Mouse (Mus musculus): Measurements from ENCODE around the gene Snapc3. TPM values are rescaled to one million over a fixed set of nuclear protein-coding genes. Genes with fewer than 3 reads are reported as not detected.
A peak's percentile ranks its signal among the peaks of the same experiment; 100 is the strongest.

The Snapc3 gene
- polyA plus RNA-seq, 1 experiment from 2014 or later: 27.3 TPM

- Histone ChIP-seq H3K9me3 (replicated peaks; ENCODE audit: low read length) (peaks cover 9% of the 10 kb centered on the region), H3K4me1 (replicated peaks; ENCODE audit: insufficient read depth, low read length) (no peaks in the 10 kb centered on the region), H3K27me3 (ENCODE audit: insufficient read depth, low read length) (no peaks in the 10 kb centered on the region), H3K9ac (ENCODE audit: low read depth, low read length) (no peak overlapping the region), H3K4me2 (ENCODE audit: low read length) (no peak overlapping the region), H3K36me3 (ENCODE audit: insufficient read depth, low read length) (no peaks in the 10 kb centered on the region), H3K27ac (no peak overlapping the region), H3K4me3 (replicated peaks; ENCODE audit: low read depth, low read length) (no peak overlapping the region)
- no peak for TF ChIP-seq CTCF (IDR thresholded peaks at IDR 0.05; ENCODE audit: low read depth)
- DNase-seq (ENCODE audit: low spot score) (no peak), ATAC-seq (replicated peaks; ENCODE audit: low FRiP score, low read depth) (no peak)
- 58% methylated on average over 3 of the region's 3 CpGs for WGBS
Measured at GRCm38 (mm10) chr4:83412060-83412459, 5.5 kb upstream of the Snapc3 start.

- no peak overlapping the region for H3K4me3 ChIP-seq (replicated peaks; ENCODE audit: low read depth, low read length)
- H3K9ac ChIP-seq (ENCODE audit: low read depth, low read length): no peak overlapping the region
- WGBS: 79% methylated on average over 5 of the region's 5 CpGs
- H3K9me3 ChIP-seq (replicated peaks; ENCODE audit: low read length): no peaks in the 10 kb centered on the region
- H3K27me3 ChIP-seq (ENCODE audit: insufficient read depth, low read length): no peaks in the 10 kb centered on the region
- H3K4me2 ChIP-seq (ENCODE audit: low read length): no peak overlapping the region
- no peaks in the 10 kb centered on the region for H3K36me3 ChIP-seq (ENCODE audit: insufficient read depth, low read length)
- ATAC-seq (replicated peaks; ENCODE audit: low FRiP score, low read depth) (no peak), DNase-seq (ENCODE audit: low spot score) (no peak)
- H3K27ac ChIP-seq: no peak overlapping the region
- no peak for TF ChIP-seq CTCF (IDR thresholded peaks at IDR 0.05; ENCODE audit: low read depth)
- peaks cover 6% of the 10 kb centered on the region; the same call in 1 of the 2 replicates for H3K4me1 ChIP-seq (replicated peaks; ENCODE audit: insufficient read depth, low read length)
Measured at GRCm38 (mm10) chr4:83414241-83414824, 3.2 kb upstream of the Snapc3 start.

- no peaks in the 10 kb centered on the region for H3K9me3 ChIP-seq (replicated peaks; ENCODE audit: low read length)
- peak overlapping the region; percentile 65 for H3K4me2 ChIP-seq (ENCODE audit: low read length)
- no peaks in the 10 kb centered on the region for H3K36me3 ChIP-seq (ENCODE audit: insufficient read depth, low read length)
- no peaks in the 10 kb centered on the region for H3K27me3 ChIP-seq (ENCODE audit: insufficient read depth, low read length)
- no peak for TF ChIP-seq CTCF (IDR thresholded peaks at IDR 0.05; ENCODE audit: low read depth)
- peak overlapping the region; percentile 92 for H3K9ac ChIP-seq (ENCODE audit: low read depth, low read length)
- DNase-seq (ENCODE audit: low spot score): no peak
- peaks cover 6% of the 10 kb centered on the region; the same call in 1 of the 2 replicates for H3K4me1 ChIP-seq (replicated peaks; ENCODE audit: insufficient read depth, low read length)
- under 1% methylated on average over 25 of the region's 30 CpGs for WGBS
- peak overlapping the region; percentile 77 for H3K27ac ChIP-seq
- ATAC-seq (replicated peaks; ENCODE audit: low FRiP score, low read depth): peak; percentile 53
- H3K4me3 ChIP-seq (replicated peaks; ENCODE audit: low read depth, low read length): peak overlapping the region; percentile 93
Measured at GRCm38 (mm10) chr4:83417820-83418186, 279 bp downstream of the Snapc3 start.

- no peak for TF ChIP-seq CTCF (IDR thresholded peaks at IDR 0.05; ENCODE audit: low read depth)
- ATAC-seq (replicated peaks; ENCODE audit: low FRiP score, low read depth): no peak
Measured at GRCm38 (mm10) chr4:83418781-83419180, 1.3 kb downstream of the Snapc3 start.

GRCm38 (mm10) chr4:83423641-83424040 lies 6.1 kb downstream of the Snapc3 start:
- Histone ChIP-seq H3K27me3 (ENCODE audit: insufficient read depth, low read length) (no peaks in the 10 kb centered on the region), H3K27ac (no peak overlapping the region), H3K4me3 (replicated peaks; ENCODE audit: low read depth, low read length) (no peak overlapping the region), H3K9me3 (replicated peaks; ENCODE audit: low read length) (no peaks in the 10 kb centered on the region), H3K4me1 (replicated peaks; ENCODE audit: insufficient read depth, low read length) (peaks cover 4% of the 10 kb centered on the region; the same call in 1 of the 2 replicates), H3K9ac (ENCODE audit: low read depth, low read length) (no peak overlapping the region), H3K36me3 (ENCODE audit: insufficient read depth, low read length) (peaks cover 24% of the 10 kb centered on the region), H3K4me2 (ENCODE audit: low read length) (no peak overlapping the region)
- TF ChIP-seq CTCF (IDR thresholded peaks at IDR 0.05; ENCODE audit: low read depth): no peak
- whole genome bisulfite sequencing: 98% methylated on average over 6 of the region's 6 CpGs
- ATAC-seq (replicated peaks; ENCODE audit: low FRiP score, low read depth) (no peak), DNase-seq (ENCODE audit: low spot score) (no peak)

More at GRCm38 (mm10) chr4:83418781-83419180, 1.3 kb downstream of the Snapc3 start:
- 61% methylated on average over 2 of the region's 2 CpGs for WGBS
- no peak overlapping the region for H3K27ac ChIP-seq
- peaks cover 6% of the 10 kb centered on the region; the same call in 1 of the 2 replicates for H3K4me1 ChIP-seq (replicated peaks; ENCODE audit: insufficient read depth, low read length)
- no peaks in the 10 kb centered on the region for H3K9me3 ChIP-seq (replicated peaks; ENCODE audit: low read length)
- peak overlapping the region; percentile 65 for H3K4me2 ChIP-seq (ENCODE audit: low read length)
- DNase-seq (ENCODE audit: low spot score): no peak
- H3K4me3 ChIP-seq (replicated peaks; ENCODE audit: low read depth, low read length): peak overlapping the region; percentile 93
- H3K27me3 ChIP-seq (ENCODE audit: insufficient read depth, low read length): no peaks in the 10 kb centered on the region
- H3K9ac ChIP-seq (ENCODE audit: low read depth, low read length): no peak overlapping the region; the same call in 1 of the 2 replicates
- no peaks in the 10 kb centered on the region; the same call in 1 of the 2 replicates for H3K36me3 ChIP-seq (ENCODE audit: insufficient read depth, low read length)

- ATAC-seq (replicated peaks; ENCODE audit: low FRiP score, low read depth) (no peak), DNase-seq (ENCODE audit: low spot score) (no peak)
- no peak overlapping the region for H3K9ac ChIP-seq (ENCODE audit: low read depth, low read length)
- no peak overlapping the region for H3K4me3 ChIP-seq (replicated peaks; ENCODE audit: low read depth, low read length)
- peaks cover 27% of the 10 kb centered on the region for H3K36me3 ChIP-seq (ENCODE audit: insufficient read depth, low read length)
- H3K4me2 ChIP-seq (ENCODE audit: low read length): no peak overlapping the region
- H3K27ac ChIP-seq: no peak overlapping the region
- over 99% methylated on average over 4 of the region's 4 CpGs for WGBS
- no peaks in the 10 kb centered on the region for H3K9me3 ChIP-seq (replicated peaks; ENCODE audit: low read length)
- H3K4me1 ChIP-seq (replicated peaks; ENCODE audit: insufficient read depth, low read length): no peaks in the 10 kb centered on the region
- H3K27me3 ChIP-seq (ENCODE audit: insufficient read depth, low read length): no peaks in the 10 kb centered on the region
- no peak for TF ChIP-seq CTCF (IDR thresholded peaks at IDR 0.05; ENCODE audit: low read depth)
Measured at GRCm38 (mm10) chr4:83425119-83425518, 7.6 kb downstream of the Snapc3 start.

GRCm38 (mm10) chr4:83427141-83427540 lies 9.6 kb downstream of the Snapc3 start:
- WGBS: 98% methylated on average over 7 of the region's 7 CpGs
- Histone ChIP-seq H3K27ac (no peak overlapping the region), H3K36me3 (ENCODE audit: insufficient read depth, low read length) (peaks cover 32% of the 10 kb centered on the region), H3K9ac (ENCODE audit: low read depth, low read length) (no peak overlapping the region), H3K9me3 (replicated peaks; ENCODE audit: low read length) (no peaks in the 10 kb centered on the region), H3K4me3 (replicated peaks; ENCODE audit: low read depth, low read length) (no peak overlapping the region), H3K27me3 (ENCODE audit: insufficient read depth, low read length) (no peaks in the 10 kb centered on the region), H3K4me2 (ENCODE audit: low read length) (no peak overlapping the region), H3K4me1 (replicated peaks; ENCODE audit: insufficient read depth, low read length) (no peaks in the 10 kb centered on the region)
- no peak for DNase-seq (ENCODE audit: low spot score)
- no peak for ATAC-seq (replicated peaks; ENCODE audit: low FRiP score, low read depth)
- TF ChIP-seq CTCF (IDR thresholded peaks at IDR 0.05; ENCODE audit: low read depth): no peak

Measured in kidney, postnatal 0 days (tissue).